Mouse (Mus musculus): ENCODE data around the gene Pym1.
A peak's percentile ranks its signal among the peaks of the same experiment; 100 is the strongest.

Gene Pym1

DNA sequence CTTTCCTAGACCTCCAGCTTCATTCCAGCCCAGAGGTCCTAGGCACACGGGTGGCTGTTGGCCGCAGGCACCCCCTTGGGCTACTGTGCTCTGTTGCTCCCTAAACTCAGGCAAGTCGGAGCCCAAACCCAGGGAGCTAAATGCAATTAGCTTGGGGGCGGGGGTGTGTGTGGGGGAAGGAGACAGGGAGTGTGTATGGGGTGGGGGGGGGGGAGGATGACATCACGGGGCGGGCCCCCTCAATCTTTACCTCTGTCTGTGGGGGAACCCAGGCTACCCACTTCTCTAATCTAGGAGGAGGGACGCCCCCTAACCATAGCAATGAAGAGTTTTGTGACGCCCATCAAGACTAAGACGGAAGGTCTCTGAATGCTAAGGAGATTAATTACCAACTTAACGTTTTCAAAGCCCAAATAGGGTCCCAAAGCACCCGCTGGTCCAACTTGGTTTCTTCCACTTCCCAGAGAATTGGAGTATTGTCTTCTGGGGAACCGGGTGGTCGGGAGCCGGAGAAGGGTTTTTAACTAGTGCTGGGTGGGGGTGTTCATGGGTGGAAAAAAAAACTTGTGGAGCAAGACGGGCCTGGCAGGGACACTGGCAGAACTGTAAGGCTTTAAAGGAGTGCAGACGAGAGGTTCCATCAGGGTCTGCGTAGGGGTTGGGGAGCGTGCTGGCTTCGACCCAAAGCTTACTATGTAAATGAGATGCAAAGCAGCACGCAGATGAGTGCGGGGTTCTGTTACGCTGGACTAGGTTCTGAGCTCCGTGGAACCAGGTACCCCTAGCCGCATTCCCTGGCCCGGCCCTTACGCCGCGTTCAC is 56.8 kb downstream of the Pym1 start, which contains the start of gene Tmem198b:
Gene Tmem198b, minus strand, starts transcription at position 100 of the 821 bp plus-strand sequence.
- peak; percentile 71 for DNase-seq (ENCODE audit: low spot score)

DNA sequence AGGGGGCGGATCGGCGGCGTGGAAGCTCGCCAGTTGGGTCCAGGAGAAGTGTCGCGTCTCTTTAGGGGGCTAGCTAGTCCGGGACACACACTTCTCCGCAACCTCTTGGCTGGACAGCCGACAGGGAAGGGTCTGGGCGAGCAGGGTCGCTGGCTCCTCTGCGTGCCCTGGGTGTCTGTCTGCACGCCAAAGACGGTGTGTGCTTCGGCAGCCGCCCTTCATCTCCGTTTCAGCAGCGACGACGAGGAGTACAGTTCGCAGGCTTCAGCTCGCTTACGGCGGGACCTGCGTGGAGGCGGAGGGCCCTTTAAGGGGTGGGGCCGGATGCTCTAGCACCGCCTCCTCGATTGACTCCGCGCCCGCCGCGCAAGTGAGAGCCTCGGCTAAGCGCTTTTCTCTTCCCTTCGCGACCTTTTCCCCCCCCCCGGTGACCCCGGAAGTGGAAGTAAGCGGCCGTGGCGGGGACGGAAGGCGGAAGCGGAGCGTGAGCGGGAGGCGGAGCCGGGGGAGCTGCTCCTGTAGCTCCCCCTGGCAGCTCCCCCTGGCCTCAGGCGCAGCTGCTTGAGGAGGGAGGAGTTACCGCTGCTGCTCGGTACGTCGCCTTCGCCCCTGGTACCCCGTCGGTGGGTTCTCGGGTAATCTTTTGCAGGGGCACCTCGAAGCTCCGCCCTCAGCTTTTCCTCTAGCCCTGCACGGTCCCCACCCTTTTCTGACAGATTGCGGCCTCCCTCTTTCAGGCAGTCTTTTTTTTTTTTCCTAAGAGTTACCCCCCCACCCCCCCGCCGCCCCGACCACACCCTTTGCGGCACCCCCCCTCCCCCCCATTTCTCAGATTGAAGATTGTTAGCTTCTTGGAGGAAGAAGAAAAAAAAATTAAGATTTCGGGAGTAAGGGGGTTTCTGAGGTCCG is 57.7 kb downstream of the Pym1 start:
- peak; percentile 70 for DNase-seq (ENCODE audit: low spot score)

DNA sequence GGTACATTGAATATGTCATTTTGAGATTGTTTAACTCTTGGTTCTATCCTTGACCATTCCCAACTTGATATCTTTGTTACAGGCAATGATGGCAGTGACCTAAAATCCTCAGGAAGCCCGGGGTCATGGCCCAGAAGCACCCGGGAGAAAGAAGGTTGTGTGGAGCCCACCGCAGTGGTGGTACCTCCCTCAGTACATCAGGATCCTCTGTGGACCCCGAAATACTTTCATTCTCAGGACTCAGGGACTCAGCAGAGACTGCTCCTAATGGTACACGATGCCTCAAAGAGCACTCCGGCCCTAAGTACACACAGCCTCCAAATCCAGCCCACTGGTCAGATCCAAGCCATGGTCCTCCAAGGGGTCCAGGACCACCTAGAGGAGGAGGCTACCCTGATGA is 58.4 kb downstream of the Pym1 start:
- DNase-seq (ENCODE audit: low spot score), result no peak

DNA sequence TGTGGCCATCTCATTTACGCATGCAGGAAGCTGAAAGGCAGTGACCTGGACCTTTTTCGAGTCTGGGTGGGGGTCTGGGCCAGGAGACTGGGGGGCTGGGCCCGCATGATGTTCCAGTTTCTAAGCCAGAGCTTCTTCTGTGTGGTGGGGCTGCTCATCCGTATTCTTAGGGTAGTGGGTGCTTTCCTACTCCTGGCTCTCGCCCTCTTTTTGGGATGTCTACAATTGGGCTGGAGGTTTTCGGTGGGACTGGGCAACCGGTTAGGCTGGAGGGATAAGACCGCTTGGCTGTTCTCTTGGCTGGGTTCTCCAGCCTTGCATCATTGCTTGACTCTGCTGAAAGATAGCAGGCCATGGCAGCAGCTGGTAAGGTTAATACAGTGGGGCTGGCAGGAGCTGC is 59.3 kb downstream of the Pym1 start:
- DNase-seq (ENCODE audit: low spot score), result no peak
